Mouse (Mus musculus) hindbrain, embryonic 12.5 days (tissue): ENCODE results near the gene Adam8. TPM values are rescaled to one million over a fixed set of nuclear protein-coding genes. Genes with fewer than 3 reads are reported as not detected.

Experiments used
- ATAC-seq: fragments of 200-750 bp; cut with Nextera tagmentation; 2 replicates; pipeline ENCODE4 v1.8.0; 2017; ENCODE audit warnings: moderate TSS enrichment; ENCODE audit not compliant: low FRiP score
- H3K27ac ChIP-seq: fragments of 300-500 bp; sonication (generic); 2 replicates; pipeline ENCODE4 v1.5.1; 2016; ENCODE audit warnings: mild to moderate bottlenecking
- H3K27me3 ChIP-seq: fragments of 300-500 bp; sonication (generic); 2 replicates; pipeline ENCODE4 v1.6.1; 2016; ENCODE audit warnings: mild to moderate bottlenecking
- H3K36me3 ChIP-seq: fragments of 300-500 bp; sonication (generic); 2 replicates; pipeline ENCODE4 v1.6.1; 2016; ENCODE audit warnings: mild to moderate bottlenecking
- H3K4me1 ChIP-seq: fragments of 300-500 bp; sonication (generic); 2 replicates; pipeline ENCODE4 v1.6.1; 2016
- H3K4me2 ChIP-seq: fragments of 300-500 bp; sonication (generic); replicated peaks from 2 replicates; pipeline ENCODE4 v1.6.1; 2016; ENCODE audit warnings: mild to moderate bottlenecking
- H3K4me3 ChIP-seq: fragments of 300-500 bp; sonication (generic); 2 replicates; pipeline ENCODE4 v1.5.1; 2016; ENCODE audit warnings: mild to moderate bottlenecking
- H3K9ac ChIP-seq: fragments of 300-500 bp; sonication (generic); 2 replicates; pipeline ENCODE4 v1.6.1; 2016; ENCODE audit warnings: mild to moderate bottlenecking, moderate library complexity
- H3K9me3 ChIP-seq: fragments of 300-500 bp; sonication (generic); replicated peaks from 2 replicates; pipeline ENCODE4 v1.6.1; 2016; ENCODE audit warnings: mild to moderate bottlenecking
- WGBS: fragments of 180-500 bp; shearing (Covaris S2); methylation state at CpG from one replicate; pipeline ENCODE4 v1.1.7; 2016; 5-methylcytosine and 5-hydroxymethylcytosine counted together
- polyA plus RNA-seq: library from polyadenylated mRNA; unstranded; fragments of >200 nt; fragmentation: Nextera tagmentation; extraction: Ambion mirVana; gene quantifications from 2 replicates; pipeline ENCODE4 v1.2.1, GENCODE M21; 2016

Gene Adam8
- polyA plus RNA-seq, 1 experiment from 2014 or later: 3.4 TPM

DNA sequence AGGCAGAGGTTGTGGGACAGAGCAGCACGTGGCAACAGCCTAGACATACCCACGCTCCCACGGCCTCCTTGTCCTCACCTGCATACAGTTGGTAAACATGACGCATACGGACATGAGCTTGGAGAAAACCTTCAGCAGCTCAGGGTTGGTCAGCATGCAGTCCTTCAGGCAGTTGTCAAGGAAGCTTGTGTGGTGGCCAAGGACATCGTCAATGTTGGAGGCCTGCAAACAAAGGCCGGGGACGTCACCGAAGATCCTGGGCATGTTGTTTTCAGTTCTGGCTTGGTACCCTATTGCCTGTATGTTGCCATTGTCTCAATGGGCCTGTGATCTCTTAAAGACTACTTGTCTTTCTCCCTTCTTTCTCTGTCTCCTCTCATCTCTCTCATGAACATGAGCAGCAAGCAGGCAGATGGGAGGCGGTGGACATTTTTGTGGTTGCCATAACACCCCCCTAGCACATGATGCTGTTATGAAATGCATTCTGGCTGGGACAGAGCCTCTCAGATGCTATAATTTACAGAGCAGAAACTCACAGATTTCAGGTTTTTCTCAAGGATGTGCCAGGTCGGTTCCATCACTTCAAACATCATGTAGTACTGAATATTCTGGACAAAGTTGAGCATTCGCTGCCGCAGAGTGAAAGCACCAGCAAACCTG, 6.5 kb upstream of the Adam8 start:
- Histone ChIP-seq H3K27ac (no peak overlapping the region), H3K4me1 (no peaks in the 10 kb centered on the region), H3K27me3 (no peaks in the 10 kb centered on the region), H3K9me3 (no peaks in the 10 kb centered on the region), H3K9ac (no peak overlapping the region), H3K4me3 (no peak overlapping the region), H3K4me2 (no peak overlapping the region), H3K36me3 (peaks cover 83% of the 10 kb centered on the region)
- WGBS: 97% methylated on average over 13 of the region's 13 CpGs
- ATAC-seq: no peak

- no peak overlapping the region for H3K4me2 ChIP-seq
- ATAC-seq: no peak
- H3K27ac ChIP-seq: no peak overlapping the region
- H3K36me3 ChIP-seq: peaks cover 47% of the 10 kb centered on the region
- no peaks in the 10 kb centered on the region for H3K9me3 ChIP-seq
- WGBS: 43% methylated on average over 3 of the region's 3 CpGs
- no peak overlapping the region for H3K4me3 ChIP-seq
- no peak overlapping the region for H3K9ac ChIP-seq
- no peaks in the 10 kb centered on the region for H3K27me3 ChIP-seq
- H3K4me1 ChIP-seq: no peaks in the 10 kb centered on the region
Observed at GRCm38 (mm10) chr7:139994676-139995075, 2.3 kb upstream of the Adam8 start.

DNA sequence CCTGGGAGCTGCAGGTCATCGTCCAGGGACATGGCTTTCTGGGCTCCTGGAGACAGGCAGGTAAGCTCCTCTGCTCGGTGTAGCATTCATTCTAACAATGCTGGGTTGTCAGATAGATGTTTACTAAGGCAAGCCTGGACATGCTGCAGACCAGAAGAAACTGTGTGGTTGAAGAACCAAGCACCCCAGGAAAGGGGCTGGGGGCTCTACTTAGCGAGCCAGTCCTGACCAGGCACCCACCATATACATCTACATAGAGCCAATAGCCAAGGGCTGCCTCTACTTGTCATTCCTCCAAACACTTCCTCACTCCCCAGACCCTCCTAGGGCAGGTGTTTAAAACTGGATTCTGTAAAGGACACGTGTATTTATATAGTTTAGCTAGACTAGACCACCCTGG, 1.8 kb upstream of the Adam8 start:
- H3K4me3 ChIP-seq: no peak overlapping the region
- H3K4me1 ChIP-seq: no peaks in the 10 kb centered on the region
- WGBS: 81% methylated on average over 4 of the region's 4 CpGs
- no peaks in the 10 kb centered on the region for H3K27me3 ChIP-seq
- no peak overlapping the region for H3K4me2 ChIP-seq
- H3K9me3 ChIP-seq: no peaks in the 10 kb centered on the region
- H3K27ac ChIP-seq: no peak overlapping the region
- H3K9ac ChIP-seq: no peak overlapping the region
- no peak for ATAC-seq
- H3K36me3 ChIP-seq: peaks cover 42% of the 10 kb centered on the region

DNA sequence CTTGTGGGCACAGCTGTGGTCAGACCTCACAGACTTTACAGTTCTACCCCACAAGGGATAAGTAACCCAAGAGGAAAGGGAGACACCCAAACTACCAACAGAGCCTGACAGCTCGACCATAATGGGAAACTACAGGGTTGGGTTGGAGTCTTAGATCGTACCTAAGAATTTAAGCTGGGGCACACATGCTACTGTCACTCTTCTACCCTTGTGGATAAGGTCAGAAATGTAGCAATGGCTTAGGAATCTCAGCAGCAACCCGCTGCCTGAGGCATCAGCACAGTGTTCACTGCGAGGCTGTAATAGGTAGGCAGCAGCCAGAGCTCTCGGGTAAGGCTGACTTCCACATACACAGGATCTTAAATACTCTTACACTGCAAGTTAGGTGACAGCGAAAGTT, 1.2 kb upstream of the Adam8 start:
- no peak overlapping the region for H3K27ac ChIP-seq
- peaks cover 35% of the 10 kb centered on the region for H3K36me3 ChIP-seq
- no peaks in the 10 kb centered on the region for H3K27me3 ChIP-seq
- H3K4me3 ChIP-seq: no peak overlapping the region
- H3K4me1 ChIP-seq: no peaks in the 10 kb centered on the region
- H3K4me2 ChIP-seq: no peak overlapping the region
- no peaks in the 10 kb centered on the region for H3K9me3 ChIP-seq
- WGBS: 90% methylated on average over 6 of the region's 6 CpGs
- ATAC-seq: no peak
- no peak overlapping the region for H3K9ac ChIP-seq

DNA sequence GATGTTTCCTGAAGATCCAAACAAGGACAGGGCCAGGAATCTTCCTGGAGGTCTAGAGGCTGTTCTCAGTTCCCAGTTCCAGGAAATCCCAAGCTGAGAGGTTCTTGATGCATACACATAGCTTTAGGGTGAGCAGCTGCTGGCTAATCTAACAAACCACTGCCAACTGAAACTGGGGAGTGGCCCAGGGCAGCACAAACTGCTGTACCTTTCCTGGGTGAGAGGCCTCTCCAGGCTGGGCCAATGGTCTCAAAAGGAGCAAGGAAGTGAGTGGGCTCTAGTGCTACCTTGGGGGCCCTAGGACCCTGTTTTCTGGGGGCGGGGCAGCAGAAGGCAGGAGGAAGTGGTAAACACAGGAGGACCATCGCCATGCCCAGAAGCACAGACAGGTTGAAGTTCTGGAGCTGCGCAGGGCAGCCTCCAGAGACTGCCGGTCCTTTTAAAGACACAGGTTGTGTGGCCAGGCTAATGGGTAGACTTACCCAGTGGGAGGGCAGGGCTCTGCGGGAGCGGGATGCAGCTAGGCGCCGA, 1.4 kb downstream of the Adam8 start:
- H3K9ac ChIP-seq: no peak overlapping the region
- ATAC-seq: no peak
- H3K27ac ChIP-seq: no peak overlapping the region
- no peaks in the 10 kb centered on the region for H3K27me3 ChIP-seq
- no peak overlapping the region for H3K4me2 ChIP-seq
- no peaks in the 10 kb centered on the region for H3K9me3 ChIP-seq
- no peaks in the 10 kb centered on the region for H3K4me1 ChIP-seq
- H3K36me3 ChIP-seq: peaks cover 24% of the 10 kb centered on the region
- H3K4me3 ChIP-seq: no peak overlapping the region
- WGBS: 75% methylated on average over 8 of the region's 8 CpGs

DNA sequence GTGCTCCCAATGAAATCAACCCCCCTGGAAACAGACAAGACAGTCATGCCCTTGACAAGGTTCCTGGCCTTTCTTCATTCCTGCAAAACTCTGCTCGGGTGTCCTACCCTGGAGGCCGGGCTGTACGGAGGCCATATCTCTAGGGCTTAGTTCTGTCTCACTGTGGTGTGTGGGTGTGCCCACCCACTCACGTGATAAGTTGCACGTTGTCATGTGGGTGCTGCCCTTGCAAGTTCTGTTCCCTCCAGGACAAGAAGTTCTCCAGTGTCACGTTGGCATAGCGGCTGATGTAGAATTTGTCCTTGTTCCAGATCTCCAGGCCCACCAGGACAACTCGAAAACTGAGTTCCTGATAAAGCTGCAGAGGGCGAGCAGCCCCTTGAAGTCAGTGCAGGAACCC, 4.1 kb downstream of the Adam8 start:
- H3K4me1 ChIP-seq: no peaks in the 10 kb centered on the region
- WGBS: 90% methylated on average over 9 of the region's 9 CpGs
- H3K9me3 ChIP-seq: no peaks in the 10 kb centered on the region
- no peak overlapping the region for H3K4me3 ChIP-seq
- no peak overlapping the region for H3K27ac ChIP-seq
- no peaks in the 10 kb centered on the region for H3K27me3 ChIP-seq
- no peak overlapping the region for H3K9ac ChIP-seq
- H3K4me2 ChIP-seq: no peak overlapping the region
- ATAC-seq: no peak
- peaks cover 23% of the 10 kb centered on the region for H3K36me3 ChIP-seq

GRCm38 (mm10) chr7:139984505-139984904, 7.9 kb downstream of the Adam8 start:
- Histone ChIP-seq H3K36me3 (peaks cover 23% of the 10 kb centered on the region), H3K9me3 (no peaks in the 10 kb centered on the region), H3K9ac (no peak overlapping the region), H3K27me3 (no peaks in the 10 kb centered on the region), H3K4me3 (no peak overlapping the region), H3K27ac (no peak overlapping the region), H3K4me1 (no peaks in the 10 kb centered on the region), H3K4me2 (no peak overlapping the region)
- WGBS: 91% methylated on average over 11 of the region's 11 CpGs
- no peak for ATAC-seq

DNA sequence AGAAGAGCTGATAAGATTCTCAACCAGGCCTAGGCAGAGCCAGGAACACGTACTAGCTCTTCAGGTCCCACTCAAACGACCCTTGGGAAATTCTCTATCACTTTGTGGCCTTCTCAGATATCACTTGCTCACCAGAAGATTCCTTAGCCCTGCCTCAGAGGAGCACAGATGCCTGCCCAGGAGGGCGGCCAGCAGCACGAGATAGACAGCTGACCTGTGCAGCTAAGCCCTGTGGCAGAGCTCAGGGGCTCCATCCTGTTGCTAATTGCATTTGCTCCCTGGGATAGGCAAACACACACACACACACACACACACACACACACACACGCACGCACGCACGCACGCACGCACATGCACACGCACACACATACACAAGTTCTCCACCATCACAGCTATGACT, 10.3 kb downstream of the Adam8 start:
- Histone ChIP-seq H3K36me3 (peaks cover 20% of the 10 kb centered on the region), H3K4me1 (peaks cover 13% of the 10 kb centered on the region), H3K27me3 (no peaks in the 10 kb centered on the region), H3K4me3 (no peak overlapping the region), H3K27ac (no peak overlapping the region), H3K9me3 (no peaks in the 10 kb centered on the region), H3K4me2 (no peak overlapping the region), H3K9ac (no peak overlapping the region)
- WGBS: 89% methylated on average over 11 of the region's 11 CpGs
- ATAC-seq: no peak

DNA sequence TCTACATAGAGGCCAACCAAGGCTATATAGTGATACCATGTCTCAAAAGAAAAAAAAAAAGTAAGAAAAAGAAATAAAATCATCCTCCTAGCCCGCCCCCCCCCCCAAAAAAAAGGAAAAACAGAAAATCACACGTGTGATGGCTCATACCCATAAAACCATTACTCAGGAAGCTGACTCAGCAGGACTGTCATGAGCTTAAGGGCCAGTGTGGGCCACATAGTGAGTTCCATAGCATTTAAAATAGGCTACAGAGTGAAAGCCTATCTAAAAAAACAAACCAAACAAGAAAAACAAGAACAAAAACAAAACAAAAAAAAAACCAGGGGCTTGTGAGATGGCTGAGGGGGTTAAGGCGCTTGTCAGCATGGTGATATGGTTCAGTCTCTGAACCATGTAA, 11.6 kb downstream of the Adam8 start:
- ATAC-seq: no peak
- Histone ChIP-seq H3K9me3 (no peaks in the 10 kb centered on the region), H3K4me3 (no peak overlapping the region), H3K4me1 (peaks cover 13% of the 10 kb centered on the region), H3K4me2 (no peak overlapping the region), H3K27me3 (no peaks in the 10 kb centered on the region; the same call in 1 of the 2 replicates), H3K9ac (no peak overlapping the region), H3K27ac (no peak overlapping the region), H3K36me3 (peaks cover 7% of the 10 kb centered on the region)
- 54% methylated on average over 3 of the region's 3 CpGs for WGBS

DNA sequence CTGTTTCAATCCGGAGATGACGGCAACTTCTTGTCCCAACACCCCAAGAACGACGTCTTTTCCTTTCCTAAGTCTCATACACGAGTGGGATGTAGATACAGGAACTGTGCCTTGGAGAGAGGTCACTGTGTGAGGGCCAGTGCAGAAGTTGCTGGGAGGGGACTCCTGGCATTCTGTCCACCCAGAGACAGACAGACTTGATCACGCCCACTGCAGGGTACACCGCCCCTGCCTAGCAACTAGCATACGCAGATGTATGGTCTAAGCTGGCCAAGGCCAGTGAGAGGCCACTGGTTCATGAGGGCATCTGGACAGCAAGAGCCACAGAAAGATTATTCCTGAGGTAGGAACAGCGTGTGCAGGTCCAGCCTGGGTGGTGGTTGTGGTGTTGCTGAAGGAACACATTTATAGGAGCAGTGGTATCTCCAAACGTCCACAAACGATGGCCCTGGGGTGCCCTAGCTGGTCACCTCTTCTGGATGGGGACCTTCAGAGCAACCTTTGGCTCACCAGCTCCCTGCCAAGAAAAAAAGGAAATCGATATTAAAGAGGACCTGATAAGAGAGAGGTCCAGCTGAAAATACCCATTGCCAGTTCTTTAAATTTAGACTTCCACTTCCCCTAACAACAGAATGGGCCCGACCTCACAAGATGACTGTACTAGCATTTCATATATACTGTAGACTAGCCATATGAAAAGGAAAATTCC, 13.2 kb downstream of the Adam8 start:
- H3K4me3 ChIP-seq: peak overlapping the region; percentile 59
- H3K9ac ChIP-seq: peak overlapping the region; percentile 66
- no peaks in the 10 kb centered on the region for H3K9me3 ChIP-seq
- H3K4me1 ChIP-seq: peaks cover 13% of the 10 kb centered on the region
- H3K27me3 ChIP-seq: no peaks in the 10 kb centered on the region; the same call in 1 of the 2 replicates
- H3K4me2 ChIP-seq: peak overlapping the region; percentile 84
- H3K27ac ChIP-seq: no peak overlapping the region
- peak; percentile 62 for ATAC-seq
- no peaks in the 10 kb centered on the region for H3K36me3 ChIP-seq
- WGBS: 48% methylated on average over 13 of the region's 13 CpGs

- peaks cover 13% of the 10 kb centered on the region for H3K4me1 ChIP-seq
- peak within 1 kb of the TSS; percentile 84 for H3K4me2 ChIP-seq
- WGBS: 6% methylated on average over 32 of the region's 32 CpGs
- no peaks in the 10 kb centered on the region; the same call in 1 of the 2 replicates for H3K27me3 ChIP-seq
- peak; percentile 95 for ATAC-seq
- no peaks in the 10 kb centered on the region for H3K36me3 ChIP-seq
- H3K4me3 ChIP-seq: peak within 1 kb of the TSS; percentile 59
- H3K9ac ChIP-seq: peak within 1 kb of the TSS; percentile 66
- H3K27ac ChIP-seq: peak within 1 kb of the TSS; percentile 35; the same call in 1 of the 2 replicates
- H3K9me3 ChIP-seq: no peaks in the 10 kb centered on the region
Observed at GRCm38 (mm10) chr7:139978278-139978892, 14.0 kb downstream of the Adam8 start, which contains the start of gene 6430531B16Rik. TSS of gene 6430531B16Rik (minus strand) at chr7:139978755.

- Histone ChIP-seq H3K9me3 (no peaks in the 10 kb centered on the region), H3K4me1 (peaks cover 13% of the 10 kb centered on the region), H3K36me3 (no peaks in the 10 kb centered on the region), H3K9ac (no peak overlapping the region), H3K27me3 (no peaks in the 10 kb centered on the region; the same call in 1 of the 2 replicates), H3K4me2 (no peak overlapping the region), H3K27ac (no peak overlapping the region), H3K4me3 (no peak overlapping the region)
- WGBS: 58% methylated on average over 5 of the region's 5 CpGs
- no peak for ATAC-seq
Observed at GRCm38 (mm10) chr7:139975471-139975870, 16.9 kb downstream of the Adam8 start.
